Mouse (Mus musculus) kidney, postnatal 25 days (tissue): ENCODE measurements around the gene N4bp2l1.

Experiments
- DNase-seq, 2 experiments: peaks; one replicate each; pipeline ENCODE4 v3.0.0; 2021; ENCODE audit warnings: mixed read lengths in 2 of 2

The N4bp2l1 gene

GRCm38 (mm10) chr5:150598202-150599119 lies 1.5 kb upstream of the N4bp2l1 start:
- DNase-seq = peak in 1 of 2 experiments; percentile 56

GRCm38 (mm10) chr5:150595366-150596016 lies 1.5 kb downstream of the N4bp2l1 start:
- DNase-seq = no peak

- no peak for DNase-seq
These were observed 2.2 kb downstream of the N4bp2l1 start for GRCm38 (mm10) chr5:150594649-150595339.

- peak; percentile 46 to 67 for DNase-seq
These were observed 3.0 kb downstream of the N4bp2l1 start for GRCm38 (mm10) chr5:150593756-150594648.

- peak in 1 of 2 experiments; percentile 45 for DNase-seq
These were observed 3.9 kb downstream of the N4bp2l1 start for GRCm38 (mm10) chr5:150592904-150593755.

- DNase-seq = no peak
These were observed 4.6 kb downstream of the N4bp2l1 start for GRCm38 (mm10) chr5:150592186-150592903.

GRCm38 (mm10) chr5:150589945-150590344 lies 7.0 kb downstream of the N4bp2l1 start:
- DNase-seq = no peak

- DNase-seq = no peak
These were observed 12.7 kb downstream of the N4bp2l1 start for GRCm38 (mm10) chr5:150584337-150584729.

GRCm38 (mm10) chr5:150583622-150584336 lies 13.2 kb downstream of the N4bp2l1 start:
- peak in 1 of 2 experiments; percentile 55 for DNase-seq

- no peak for DNase-seq
These were observed 13.8 kb downstream of the N4bp2l1 start for GRCm38 (mm10) chr5:150583181-150583580.

GRCm38 (mm10) chr5:150581180-150581579 lies 15.8 kb downstream of the N4bp2l1 start:
- DNase-seq = no peak

GRCm38 (mm10) chr5:150578613-150579171 lies 18.3 kb downstream of the N4bp2l1 start:
- no peak for DNase-seq

GRCm38 (mm10) chr5:150576832-150577231 lies 20.2 kb downstream of the N4bp2l1 start:
- DNase-seq = no peak

- DNase-seq = no peak
These were observed 22.1 kb downstream of the N4bp2l1 start for GRCm38 (mm10) chr5:150574885-150575284.

GRCm38 (mm10) chr5:150574403-150574802 lies 22.6 kb downstream of the N4bp2l1 start:
- DNase-seq = no peak

- peak; percentile 46 to 49 for DNase-seq
These were observed 26.3 kb downstream of the N4bp2l1 start for GRCm38 (mm10) chr5:150570496-150571219.

- no peak for DNase-seq
These were observed 30.0 kb downstream of the N4bp2l1 start for GRCm38 (mm10) chr5:150566971-150567370.

- DNase-seq = no peak
These were observed 30.8 kb downstream of the N4bp2l1 start for GRCm38 (mm10) chr5:150566226-150566625.

- no peak for DNase-seq
These were observed 32.6 kb downstream of the N4bp2l1 start for GRCm38 (mm10) chr5:150564426-150564825.
